Mouse (Mus musculus) thymus, postnatal 25 days (tissue): ENCODE measurements around the gene Rab3a.

Source experiments
- DNase-seq: peaks from one replicate; pipeline ENCODE4 v3.0.0; 2022

Gene Rab3a

GRCm38 (mm10) chr8:70803761-70804480, 49.4 kb downstream of the Rab3a start:
- peak; percentile 88 for DNase-seq

GRCm38 (mm10) chr8:70804481-70805206, 50.2 kb downstream of the Rab3a start, which contains the start of gene Mast3:
Gene Mast3 (minus strand): TSS chr8:70805054.
- DNase-seq, result peak; percentile 84

DNA sequence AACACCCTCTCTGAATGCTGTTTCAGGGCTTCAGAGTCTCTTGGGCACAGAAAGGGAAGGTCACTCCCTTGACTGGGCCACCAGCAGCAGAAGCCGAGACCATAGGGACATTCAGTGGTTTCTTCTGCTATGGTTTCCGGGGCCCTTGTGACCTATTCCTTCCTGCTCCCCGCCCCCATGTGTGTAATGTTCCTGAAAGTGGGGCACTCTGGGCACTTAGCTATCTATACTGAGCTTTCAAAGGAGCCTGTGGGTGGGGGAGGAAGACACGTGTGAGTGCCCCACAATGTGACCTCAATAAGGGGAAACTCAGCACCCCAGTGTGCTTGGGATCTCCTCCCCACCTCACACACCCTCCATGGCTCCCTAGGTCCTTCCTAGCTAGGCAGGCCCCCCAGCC, 52.1 kb downstream of the Rab3a start:
- DNase-seq, result peak; percentile 84

DNA sequence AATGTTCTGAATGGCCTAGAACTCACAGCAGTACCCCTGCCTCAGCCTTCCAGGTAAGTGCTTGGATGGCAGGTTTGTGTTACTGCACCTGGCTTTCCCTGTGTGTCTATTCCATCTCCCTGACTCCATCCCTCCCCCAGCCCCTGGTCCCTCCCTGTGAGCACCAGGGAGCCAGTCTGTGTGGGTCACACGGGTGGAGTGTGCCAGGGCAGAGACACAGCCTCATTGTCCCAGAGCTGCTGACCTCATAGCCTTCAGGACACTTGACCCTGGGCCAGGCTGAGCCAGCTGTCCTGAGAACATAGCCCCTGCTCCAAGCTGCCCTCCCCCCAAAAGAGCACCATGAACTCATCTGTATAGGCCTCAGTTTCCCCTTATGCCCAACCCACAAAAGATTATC, 52.8 kb downstream of the Rab3a start:
- peak; percentile 25 for DNase-seq

DNA sequence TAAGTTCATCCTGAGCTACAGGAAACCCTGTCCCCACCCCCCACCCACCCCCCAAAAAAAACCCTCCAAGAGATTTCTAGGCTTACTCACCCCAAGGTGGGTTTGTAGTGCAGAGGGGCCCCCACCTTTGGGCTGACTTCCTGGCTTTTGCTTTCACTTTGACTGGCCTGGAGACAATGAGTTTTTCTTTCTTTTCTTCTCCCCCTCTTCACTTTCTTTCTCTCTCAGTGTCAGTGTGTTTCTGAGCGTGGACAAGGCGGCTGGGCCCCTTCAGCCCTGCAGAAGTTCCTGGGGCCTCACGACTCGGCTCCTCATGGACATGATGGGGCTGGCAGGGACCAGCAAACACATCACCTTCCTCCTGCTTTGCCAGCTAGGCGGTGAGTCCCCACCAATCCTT, 53.8 kb downstream of the Rab3a start, which contains the start of gene Il12rb1:
Gene Il12rb1 (plus strand): TSS at position 211 of the 400 bp plus-strand sequence.
- peak; percentile 68 for DNase-seq
